Mouse (Mus musculus) frontal cortex, postnatal 10 days (tissue): Measurements from ENCODE around the gene Mapkapk2.
"Not testable (repeated sequence)": the region's sequence is repeated elsewhere in the genome, so short reads cannot be mapped to it uniquely, and the experiment has no call there.

Experiments
- DNase-seq, 2 experiments: peaks; one replicate each; pipeline ENCODE4 v3.0.0; 2022; ENCODE audit warnings: low spot score in 2 of 2, mixed read lengths in 1 of 2

Gene Mapkapk2

DNA sequence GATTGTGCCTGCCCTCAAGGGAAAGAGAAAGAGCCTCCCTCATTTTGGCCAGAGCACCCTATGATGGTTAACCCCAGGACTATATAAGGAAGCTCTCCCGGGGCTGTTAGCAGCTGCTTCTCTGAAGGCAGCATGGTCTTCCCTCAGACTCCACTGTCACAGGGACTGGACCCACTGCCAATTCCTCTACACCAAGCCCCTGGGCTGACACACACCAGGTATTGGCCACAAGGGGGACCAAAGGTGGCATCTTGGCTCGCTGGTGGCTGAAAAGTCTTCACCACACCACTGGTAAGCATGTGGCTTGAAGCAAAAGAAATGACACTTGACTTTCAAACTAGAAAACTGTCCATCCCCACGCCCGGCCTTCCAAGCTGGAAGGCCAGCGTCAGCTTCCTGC is 47.0 kb downstream of the Mapkapk2 start:
- DNase-seq: no peak

- no peak for DNase-seq
Measured at GRCm38 (mm10) chr1:131050011-131050410, 47.6 kb downstream of the Mapkapk2 start.

GRCm38 (mm10) chr1:131049361-131049806 is 48.2 kb downstream of the Mapkapk2 start:
- DNase-seq: no peak

DNA sequence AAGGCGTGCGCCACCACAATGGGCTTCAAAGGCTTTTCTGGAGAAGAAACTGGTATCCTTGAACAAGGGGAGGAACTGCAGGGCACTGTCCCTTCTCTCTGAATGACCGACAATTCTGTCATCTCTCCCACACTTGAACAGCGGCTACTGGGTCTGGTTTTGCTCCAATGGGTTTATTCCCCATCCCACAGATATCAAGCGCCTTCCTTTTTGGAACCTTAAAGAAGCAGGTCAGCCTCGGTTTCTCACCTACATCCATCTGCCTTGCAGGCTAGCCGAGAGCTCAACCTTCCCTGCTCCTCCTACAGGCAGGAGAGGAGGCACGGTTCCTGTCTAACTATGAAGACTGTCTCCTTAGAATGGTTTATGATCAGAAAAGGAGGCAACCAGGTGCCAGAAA is 48.7 kb downstream of the Mapkapk2 start:
- DNase-seq: no peak

- no peak for DNase-seq
Measured at GRCm38 (mm10) chr1:131048121-131048863, 49.3 kb downstream of the Mapkapk2 start.

- no peak for DNase-seq
Measured at GRCm38 (mm10) chr1:131046607-131047006, 51.0 kb downstream of the Mapkapk2 start.

DNA sequence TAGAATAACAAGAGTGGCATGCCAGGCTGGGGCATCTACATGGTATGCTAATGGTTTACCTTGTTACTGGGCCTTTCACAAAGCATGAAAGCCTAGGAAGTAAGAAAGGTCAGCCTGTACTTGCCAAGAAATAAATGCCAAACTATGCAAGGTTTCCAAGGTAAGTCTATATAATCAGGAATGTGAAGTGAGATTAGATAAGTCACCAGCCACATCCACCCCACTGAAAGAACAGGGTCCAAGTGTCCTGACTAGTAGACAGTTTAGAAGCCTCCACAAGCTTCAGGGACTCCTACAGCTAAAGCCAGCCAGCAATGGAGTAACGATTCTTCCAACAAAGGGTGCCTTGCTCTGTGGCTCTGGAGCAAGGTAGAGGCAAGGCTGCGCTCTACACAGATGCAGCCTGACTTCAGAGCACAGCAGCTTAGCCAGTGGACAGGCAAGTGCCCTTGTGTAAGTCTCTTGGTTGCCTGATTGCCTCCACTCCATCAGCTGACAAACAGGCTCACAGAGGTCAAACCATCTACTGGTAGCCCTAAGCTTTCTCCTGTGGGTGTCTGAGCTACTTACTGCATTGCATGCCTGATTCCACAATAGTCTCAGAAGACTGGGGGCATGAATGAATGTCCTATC is 51.8 kb downstream of the Mapkapk2 start:
- DNase-seq: no peak

- DNase-seq: no peak
Measured at GRCm38 (mm10) chr1:131043636-131044035, 54.0 kb downstream of the Mapkapk2 start.

DNA sequence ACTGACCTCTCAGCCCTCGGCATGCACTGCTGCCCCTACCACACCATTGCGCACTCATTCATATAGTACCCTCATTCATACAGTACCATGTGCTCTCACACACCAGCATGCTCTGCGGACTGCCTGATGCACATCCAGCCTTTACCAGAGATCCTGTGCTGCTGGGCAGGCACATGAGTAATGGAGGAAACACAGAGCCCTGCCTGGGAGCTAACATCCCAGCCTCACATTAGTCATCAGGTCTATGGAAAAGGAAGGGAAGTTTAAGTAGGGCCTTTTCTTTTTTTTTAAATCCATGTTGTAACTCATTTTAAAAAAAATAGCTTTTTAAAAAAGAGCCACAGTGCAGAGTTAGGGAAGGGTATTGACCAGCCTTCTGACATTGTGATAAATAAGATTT is 54.9 kb downstream of the Mapkapk2 start:
- no peak for DNase-seq

- no peak for DNase-seq
Measured at GRCm38 (mm10) chr1:131042263-131042662, 55.4 kb downstream of the Mapkapk2 start.

DNA sequence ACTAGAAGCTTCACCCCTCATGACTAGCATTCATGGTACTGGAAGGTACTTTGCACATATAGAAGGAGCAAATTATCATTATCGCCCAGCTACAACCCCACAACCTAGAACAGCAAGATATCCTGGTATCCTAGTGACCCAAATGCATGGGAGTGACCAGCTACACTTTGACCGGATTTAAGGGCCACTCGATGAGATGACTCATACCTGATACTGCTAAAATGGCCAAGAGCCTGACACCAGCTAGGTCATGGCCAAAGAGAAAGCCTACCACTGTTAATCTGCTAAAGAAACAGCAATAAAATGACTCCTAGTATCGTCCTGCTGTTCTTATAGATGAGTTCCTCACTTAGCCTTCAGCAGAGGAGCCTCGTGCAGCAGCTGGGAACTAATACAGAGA is 58.1 kb downstream of the Mapkapk2 start:
- no peak for DNase-seq

DNA sequence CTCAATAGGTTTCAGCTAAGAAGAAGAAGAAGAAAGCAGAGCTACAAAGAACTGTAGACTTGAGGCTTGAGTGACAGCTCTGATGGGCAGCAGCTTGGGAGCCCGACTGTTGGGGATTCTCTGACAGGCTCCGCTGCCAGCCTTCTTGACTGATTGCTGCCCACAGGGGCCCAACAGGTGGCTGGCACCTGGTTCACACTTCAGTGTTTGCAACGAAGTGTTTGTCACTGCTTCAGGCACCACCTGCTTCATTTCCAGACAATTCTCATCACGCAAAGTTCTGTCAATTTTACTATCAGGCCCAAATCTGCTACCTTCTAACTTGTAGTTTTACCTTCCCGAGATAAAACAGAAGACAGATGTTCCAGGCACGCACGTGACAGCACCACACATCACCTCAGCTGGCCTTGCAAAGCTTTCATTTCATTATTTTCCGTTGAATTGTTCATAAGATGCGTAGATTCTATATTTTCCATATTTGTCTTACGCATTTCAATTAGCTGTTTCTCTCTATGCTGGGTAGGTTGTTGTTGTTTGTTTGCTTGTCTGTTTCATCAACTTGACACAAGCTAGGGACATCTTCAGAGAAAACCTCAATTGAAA is 59.1 kb downstream of the Mapkapk2 start:
- DNase-seq: no peak

DNA sequence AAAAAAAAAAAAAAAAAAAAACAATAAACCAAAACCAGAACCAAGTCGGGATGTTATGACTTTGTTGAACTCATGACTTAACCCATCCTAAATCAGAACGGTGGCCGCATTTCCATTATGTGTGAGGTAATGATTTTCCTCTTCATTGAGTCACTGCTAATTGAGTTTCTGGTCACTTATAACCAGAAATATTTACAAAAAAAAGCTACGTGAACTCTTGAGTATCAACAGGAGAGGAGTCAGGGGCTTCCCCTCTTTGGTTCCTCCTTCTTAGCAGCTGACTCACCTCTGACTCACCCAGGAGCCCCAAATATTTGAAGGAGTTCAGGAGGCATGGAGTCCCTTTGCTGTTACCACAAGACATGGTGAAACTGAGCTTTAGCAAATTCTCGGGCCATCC is 59.6 kb downstream of the Mapkapk2 start:
- DNase-seq: no peak

DNA sequence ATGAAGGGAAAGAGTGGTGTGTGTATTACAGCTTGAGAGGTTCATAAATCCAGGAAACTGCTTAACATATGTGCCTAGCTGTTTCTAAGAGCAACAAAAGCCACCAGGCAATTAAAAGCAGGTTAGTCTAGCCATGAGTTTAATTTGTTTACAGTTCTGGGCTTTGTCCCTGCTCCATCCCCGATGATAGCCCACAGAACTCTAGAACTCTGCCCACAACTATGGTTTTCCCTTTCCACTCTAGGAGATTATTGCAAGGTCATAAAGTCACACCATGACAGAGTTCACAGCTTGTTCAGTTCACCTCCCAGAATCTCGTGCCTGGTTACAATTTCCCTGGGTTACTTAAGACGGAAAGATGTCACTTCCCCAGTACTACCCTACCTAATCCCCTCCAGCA is 66.4 kb downstream of the Mapkapk2 start:
- DNase-seq: no peak

DNA sequence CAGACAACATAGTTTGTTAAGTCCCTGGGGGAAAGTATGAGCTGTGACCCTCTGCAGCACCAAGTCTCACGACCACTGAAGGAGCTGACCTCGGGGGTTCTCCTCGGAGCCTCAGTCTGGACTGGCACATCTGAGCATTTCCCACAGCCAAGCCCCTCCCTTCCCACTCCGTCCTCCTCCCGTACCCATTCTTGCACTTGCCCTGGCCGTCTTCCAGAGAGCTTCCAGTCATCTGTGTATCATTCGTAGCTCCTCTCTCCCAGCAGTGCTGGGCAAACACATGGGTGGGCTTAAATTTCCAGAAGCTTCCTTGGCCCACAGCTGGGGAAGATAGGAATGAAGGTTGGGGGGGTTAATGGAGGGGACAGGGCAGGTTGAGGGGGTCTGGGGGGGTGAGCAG is 67.4 kb downstream of the Mapkapk2 start:
- no peak for DNase-seq

DNA sequence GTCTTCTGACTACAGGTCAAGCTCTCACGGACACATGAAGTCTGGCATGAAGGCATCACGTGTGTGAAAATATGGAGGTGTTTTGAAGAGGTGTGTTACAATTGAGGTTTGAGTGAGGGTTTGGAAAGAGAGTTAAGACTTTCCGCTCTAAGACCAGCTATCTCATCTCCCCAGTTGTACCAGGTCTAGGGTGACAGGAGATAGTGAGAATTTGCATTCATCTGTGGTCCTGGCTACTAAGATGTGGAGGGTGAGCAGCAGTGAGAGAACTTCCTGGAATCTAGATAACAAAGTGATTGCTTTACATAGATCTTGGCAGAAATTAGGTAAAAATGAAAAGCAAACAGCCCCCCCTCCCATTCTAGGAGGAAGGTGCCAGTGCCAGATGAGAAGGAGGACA is 68.4 kb downstream of the Mapkapk2 start:
- no peak for DNase-seq

- no peak for DNase-seq
Measured at GRCm38 (mm10) chr1:131025843-131026190, 71.8 kb downstream of the Mapkapk2 start.

DNA sequence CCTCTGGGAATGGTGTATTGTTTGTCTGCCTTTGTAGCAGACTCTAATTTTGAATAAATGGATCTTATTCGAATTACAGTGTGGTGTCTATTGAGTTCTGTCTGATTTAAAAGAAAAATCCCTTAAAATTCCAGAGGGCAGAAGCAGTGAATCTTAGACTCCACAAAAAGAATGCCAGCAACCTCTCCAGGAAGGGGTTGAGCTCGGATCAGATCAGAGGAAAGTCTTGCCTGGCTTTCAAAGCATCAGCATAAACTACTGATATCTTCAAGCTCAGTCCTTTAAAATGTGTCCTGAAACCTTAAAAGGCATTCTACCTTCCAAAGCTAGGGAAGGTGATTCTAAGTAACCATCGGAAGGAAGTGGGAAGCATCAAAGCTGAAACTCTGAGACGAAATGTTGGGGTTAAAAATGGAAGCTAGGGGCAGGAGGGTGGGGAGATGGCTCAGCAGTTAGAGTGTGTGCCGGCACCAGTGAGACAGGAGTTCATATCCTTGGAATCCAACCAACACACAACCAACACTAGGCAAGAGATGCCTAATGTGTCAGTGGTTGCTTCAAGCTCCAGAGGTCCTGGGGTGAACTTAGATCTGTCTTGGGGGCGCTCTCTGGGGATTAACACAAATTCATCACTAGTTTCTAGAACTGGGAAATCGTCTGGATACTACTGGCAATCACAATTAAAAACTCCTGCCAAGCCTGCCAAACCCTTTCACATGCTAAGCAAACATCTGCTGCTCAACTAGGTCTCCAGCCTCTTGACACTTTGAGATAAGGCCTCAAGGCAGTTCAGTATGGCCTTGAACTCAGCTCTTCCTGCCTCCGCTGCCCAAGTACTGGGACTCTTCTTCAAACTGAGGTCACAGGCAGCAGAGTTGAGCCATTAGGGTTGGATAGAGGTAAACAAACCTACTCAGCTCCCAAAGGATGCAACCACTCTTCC is 72.5 kb downstream of the Mapkapk2 start:
- DNase-seq: no peak

DNA sequence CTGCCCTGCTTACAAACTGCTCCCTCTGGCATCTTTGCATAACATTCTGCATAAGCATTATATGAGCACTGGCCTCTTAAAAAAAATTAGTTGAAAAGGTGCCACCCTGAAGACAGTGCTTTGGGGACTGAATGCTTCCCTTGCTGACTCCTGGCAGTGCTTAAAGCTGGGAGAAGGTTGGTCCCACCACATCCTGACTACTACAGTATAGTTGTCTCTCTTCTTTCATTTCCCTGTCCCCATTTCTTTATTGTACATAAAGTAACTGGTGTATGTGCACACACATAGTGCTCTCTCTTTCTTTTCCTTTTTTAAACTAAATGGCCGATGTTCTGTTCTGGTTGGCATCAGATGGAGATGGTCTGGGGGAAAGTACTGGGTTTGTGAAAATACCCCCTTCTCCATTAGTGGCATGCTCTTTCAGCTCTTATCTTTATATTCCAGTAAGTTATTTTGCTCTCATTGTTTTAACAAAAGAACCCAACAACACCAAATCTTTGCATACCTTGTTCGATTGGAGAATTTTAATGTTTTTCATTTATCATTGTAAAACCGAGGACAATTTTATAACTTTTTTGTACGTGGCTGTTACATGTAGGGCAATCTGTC is 74.3 kb downstream of the Mapkapk2 start:
- DNase-seq: not testable (repeated sequence)

GRCm38 (mm10) chr1:131022591-131023249 is 74.9 kb downstream of the Mapkapk2 start:
- no peak for DNase-seq
